Mouse (Mus musculus) midbrain, postnatal 0 days (tissue): ENCODE results near the gene Hnrnpll. TPM values are rescaled to one million over a fixed set of nuclear protein-coding genes. Genes with fewer than 3 reads are reported as not detected.

Source experiments
- ATAC-seq: fragments of 200-750 bp; cut with Nextera tagmentation; 2 replicates; pipeline ENCODE4 v1.8.0; 2017; ENCODE audit warnings: moderate number of reproducible peaks, mild to moderate bottlenecking, moderate TSS enrichment, moderate library complexity; ENCODE audit not compliant: low FRiP score
- DNase-seq: peaks from one replicate; pipeline ENCODE4 v3.0.0-alpha.2; 2015; ENCODE audit warnings: low spot score
- H3K27ac ChIP-seq: fragments of 300-500 bp; sonication (generic); 2 replicates; pipeline ENCODE4 v1.5.1; 2014; ENCODE audit warnings: low read depth, mild to moderate bottlenecking, low read length, mixed read lengths
- H3K27me3 ChIP-seq: fragments of 300-500 bp; sonication (generic); 2 replicates; pipeline ENCODE4 v1.6.1; 2014; ENCODE audit warnings: low read length, control low read depth, mixed read lengths; ENCODE audit not compliant: insufficient read depth
- H3K36me3 ChIP-seq: fragments of 300-500 bp; sonication (generic); 2 replicates; pipeline ENCODE4 v1.6.1; 2014; ENCODE audit warnings: low read length, control low read depth, mixed read lengths; ENCODE audit not compliant: insufficient read depth
- H3K4me1 ChIP-seq: fragments of 300-500 bp; sonication (generic); 2 replicates; pipeline ENCODE4 v1.6.1; 2014; ENCODE audit warnings: mild to moderate bottlenecking, control low read depth, antibody characterized with exemption, low read length, mixed read lengths; ENCODE audit not compliant: insufficient read depth
- H3K4me2 ChIP-seq: fragments of 300-500 bp; sonication (generic); 2 replicates; pipeline ENCODE4 v1.6.1; 2014; ENCODE audit warnings: low read depth, mild to moderate bottlenecking, low read length, mixed read lengths; ENCODE audit not compliant: poor library complexity, severe bottlenecking
- H3K4me3 ChIP-seq: fragments of 300-500 bp; sonication (generic); 2 replicates; pipeline ENCODE4 v1.5.1; 2014; ENCODE audit warnings: low read depth, mild to moderate bottlenecking, low read length, moderate library complexity
- H3K9ac ChIP-seq: fragments of 300-500 bp; sonication (generic); replicated peaks from 2 replicates; pipeline ENCODE4 v1.6.1; 2014; ENCODE audit warnings: mild to moderate bottlenecking, low read length, moderate library complexity, mixed read lengths; ENCODE audit not compliant: poor library complexity, severe bottlenecking
- H3K9me3 ChIP-seq: fragments of 300-500 bp; sonication (generic); 2 replicates; pipeline ENCODE4 v1.6.1; 2016; ENCODE audit warnings: low read length, control low read depth
- CTCF ChIP-seq: IDR thresholded peaks from 2 replicates; pipeline ENCODE4 v1.5.1; 2016; ENCODE audit warnings: antibody characterized with exemption, mild to moderate bottlenecking
- WGBS: fragments of 180-500 bp; shearing (Covaris S2); extraction: QIAGEN DNeasy Blood & Tissue Kit; methylation state at CpG from one replicate; pipeline ENCODE4 v1.1.7; 2014; 5-methylcytosine and 5-hydroxymethylcytosine counted together
- polyA plus RNA-seq: library from polyadenylated mRNA; unstranded; fragments of >200 nt; fragmentation: Nextera tagmentation; extraction: Ambion mirVana; gene quantifications from 2 replicates; pipeline ENCODE4 v1.2.1, GENCODE M21; 2015
- total RNA-seq: library from RNA; depleted of rRNA; stranded (reverse); fragments of >200 nt; gene quantifications from 2 replicates; pipeline ENCODE4 v1.2.3, GENCODE M21; 2014

Gene Hnrnpll
- total and polyA plus RNA-seq, 2 experiments from 2014 or later = 38.5 to 56.1 TPM

DNA sequence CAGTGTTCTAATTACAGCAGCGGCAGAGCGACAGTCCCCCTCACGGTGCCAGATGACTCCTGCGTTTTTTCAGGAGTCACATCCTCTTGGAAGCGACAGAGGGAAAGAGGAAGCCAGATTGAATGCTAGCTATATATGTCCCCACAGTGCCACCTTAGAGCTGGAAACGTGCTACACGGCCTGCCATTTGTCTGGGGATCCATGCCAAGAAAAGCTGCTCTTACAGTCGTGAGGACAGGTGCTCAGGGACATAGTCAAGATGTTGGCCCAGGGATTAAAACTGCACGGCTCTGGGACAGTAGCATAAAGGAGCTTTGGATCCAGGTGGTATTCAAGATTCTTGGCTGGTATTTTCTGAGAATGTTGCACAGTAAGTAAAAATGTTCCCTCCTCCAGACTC is 22.3 kb upstream of the Hnrnpll start:
- H3K27ac ChIP-seq = no peak overlapping the region

DNA sequence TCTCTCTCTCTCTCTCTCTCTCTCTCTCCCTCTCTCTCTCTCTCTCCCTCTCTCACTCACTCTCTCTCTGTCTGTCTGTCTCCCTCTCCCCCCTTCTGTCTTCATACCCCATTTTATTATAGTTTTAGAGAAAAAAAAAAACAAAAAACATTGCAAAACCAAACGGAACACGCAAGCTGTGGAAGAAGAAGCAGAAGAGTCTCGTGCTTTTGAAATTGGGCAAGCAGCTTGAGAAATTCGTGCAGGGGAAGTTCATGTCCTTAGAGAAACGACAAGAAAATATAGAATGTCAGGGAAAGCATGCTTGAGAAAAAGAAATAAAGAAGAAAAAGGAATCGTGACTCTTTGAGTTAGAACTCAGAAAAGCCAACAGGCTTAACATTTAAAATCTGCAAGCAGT is 21.1 kb upstream of the Hnrnpll start:
- ATAC-seq = no peak
- no peak for DNase-seq
- Histone ChIP-seq H3K36me3 (no peaks in the 10 kb centered on the region), H3K27ac (no peak overlapping the region), H3K4me2 (no peak overlapping the region), H3K4me3 (no peak overlapping the region), H3K9me3 (no peaks in the 10 kb centered on the region), H3K9ac (no peak overlapping the region), H3K4me1 (no peaks in the 10 kb centered on the region), H3K27me3 (no peaks in the 10 kb centered on the region)
- no peak for TF ChIP-seq CTCF
- WGBS = 78% methylated on average over 6 of the region's 6 CpGs

More for the DNA sequence above, 22.3 kb upstream of the Hnrnpll start:
- no peak for ATAC-seq
- no peaks in the 10 kb centered on the region for H3K4me1 ChIP-seq
- no peaks in the 10 kb centered on the region for H3K9me3 ChIP-seq
- no peak for TF ChIP-seq CTCF
- H3K27me3 ChIP-seq = no peaks in the 10 kb centered on the region
- no peak overlapping the region for H3K4me3 ChIP-seq
- H3K4me2 ChIP-seq = no peak overlapping the region
- no peak overlapping the region for H3K9ac ChIP-seq
- no peak for DNase-seq
- 71% methylated on average over 9 of the region's 9 CpGs for WGBS
- H3K36me3 ChIP-seq = no peaks in the 10 kb centered on the region

DNA sequence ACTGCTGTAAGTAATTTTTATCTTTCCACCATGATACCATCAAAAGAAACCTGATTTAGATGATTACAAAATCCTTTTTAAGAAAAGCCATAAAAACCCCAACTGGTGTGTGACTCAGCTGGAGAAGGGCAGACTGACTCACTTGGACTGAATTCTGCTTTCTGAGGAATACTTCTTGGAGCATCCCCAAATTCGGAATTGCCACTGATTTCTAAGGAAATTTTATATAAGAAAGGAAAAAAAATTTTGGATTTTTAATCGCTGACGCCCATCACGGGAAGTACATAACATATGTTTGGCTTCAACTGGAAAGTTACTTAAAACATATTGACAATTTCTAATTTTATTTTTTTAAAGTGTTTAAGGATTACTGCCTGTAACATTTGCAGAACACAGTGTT is 16.6 kb upstream of the Hnrnpll start:
- TF ChIP-seq CTCF = no peak
- DNase-seq = no peak

DNA sequence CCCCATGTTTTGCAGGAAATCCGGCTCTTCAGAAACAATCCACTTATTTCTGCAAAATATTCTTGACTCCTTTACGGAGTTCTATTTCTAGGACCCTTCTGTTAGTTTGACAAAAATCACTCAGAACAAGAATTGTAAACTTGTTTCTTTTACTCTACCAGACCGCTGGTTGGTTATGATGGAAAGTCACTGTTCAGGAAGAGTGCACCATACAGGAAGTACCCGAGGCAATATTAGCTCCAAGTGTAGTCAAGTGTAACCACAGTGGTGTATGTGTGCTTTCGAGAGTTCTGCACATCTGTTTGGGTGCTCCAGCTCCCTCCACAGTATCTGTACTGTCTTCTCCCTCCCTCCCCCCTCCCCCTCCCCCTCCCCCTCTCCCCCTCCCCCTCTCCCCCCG is 5.1 kb upstream of the Hnrnpll start:
- H3K27me3 ChIP-seq = no peaks in the 10 kb centered on the region
- H3K9me3 ChIP-seq = no peaks in the 10 kb centered on the region
- H3K4me1 ChIP-seq = no peaks in the 10 kb centered on the region
- WGBS = 88% methylated on average over 6 of the region's 6 CpGs
- H3K36me3 ChIP-seq = no peaks in the 10 kb centered on the region
- no peak overlapping the region for H3K4me3 ChIP-seq
- TF ChIP-seq CTCF = no peak
- H3K27ac ChIP-seq = no peak overlapping the region
- DNase-seq (no peak), ATAC-seq (no peak)
- H3K4me2 ChIP-seq = no peak overlapping the region
- H3K9ac ChIP-seq = no peak overlapping the region

More for the DNA sequence above, 16.6 kb upstream of the Hnrnpll start:
- Histone ChIP-seq H3K4me3 (no peak overlapping the region), H3K9ac (no peak overlapping the region), H3K27me3 (no peaks in the 10 kb centered on the region), H3K4me2 (no peak overlapping the region), H3K36me3 (no peaks in the 10 kb centered on the region), H3K4me1 (no peaks in the 10 kb centered on the region), H3K9me3 (no peaks in the 10 kb centered on the region), H3K27ac (no peak overlapping the region)
- ATAC-seq = no peak
- WGBS = 92% methylated on average over 4 of the region's 4 CpGs

DNA sequence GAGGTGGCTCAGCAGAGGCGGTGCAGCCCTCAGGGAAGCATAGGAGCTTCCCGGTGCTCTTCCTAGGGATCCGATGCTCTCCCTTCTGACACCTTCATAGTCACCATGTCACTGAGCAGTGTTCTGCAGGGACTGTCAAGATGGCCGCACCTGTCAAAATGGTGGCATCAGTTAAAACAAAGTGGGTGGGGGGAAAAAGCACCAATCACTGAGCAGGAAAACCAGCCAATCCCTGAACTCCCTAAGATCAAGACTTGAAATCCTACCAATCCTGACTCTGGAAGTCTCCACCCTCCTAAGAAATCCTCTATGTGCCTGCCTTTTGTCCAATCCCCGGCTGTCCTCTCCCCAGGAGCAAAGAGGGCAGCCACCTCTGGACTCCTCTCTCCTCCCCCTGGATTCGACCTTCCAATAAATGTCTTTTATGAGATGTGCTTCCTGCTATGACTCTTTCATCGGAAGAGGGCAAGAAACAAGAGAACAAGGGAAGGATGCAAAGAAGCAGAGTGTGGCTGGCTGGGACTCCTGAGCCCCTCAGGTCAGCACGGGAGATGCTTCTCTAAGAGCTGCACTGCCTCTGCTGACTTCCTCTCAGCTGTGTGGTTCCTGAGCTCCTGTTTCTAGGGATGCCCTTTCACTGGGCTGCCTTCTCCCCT is 1.8 kb upstream of the Hnrnpll start:
- H3K27me3 ChIP-seq = no peaks in the 10 kb centered on the region
- no peak overlapping the region for H3K9ac ChIP-seq
- H3K4me2 ChIP-seq = no peak overlapping the region
- H3K4me3 ChIP-seq = no peak overlapping the region
- H3K4me1 ChIP-seq = 0 out of 2 replicates have a peak, but pooled peaks cover 3% of the 10 kb centered on the region
- no peaks in the 10 kb centered on the region for H3K9me3 ChIP-seq
- no peak overlapping the region for H3K27ac ChIP-seq
- no peaks in the 10 kb centered on the region for H3K36me3 ChIP-seq
- no peak for ATAC-seq
- DNase-seq = peak; percentile 39
- no peak for TF ChIP-seq CTCF
- WGBS = 66% methylated on average over 8 of the region's 8 CpGs

DNA sequence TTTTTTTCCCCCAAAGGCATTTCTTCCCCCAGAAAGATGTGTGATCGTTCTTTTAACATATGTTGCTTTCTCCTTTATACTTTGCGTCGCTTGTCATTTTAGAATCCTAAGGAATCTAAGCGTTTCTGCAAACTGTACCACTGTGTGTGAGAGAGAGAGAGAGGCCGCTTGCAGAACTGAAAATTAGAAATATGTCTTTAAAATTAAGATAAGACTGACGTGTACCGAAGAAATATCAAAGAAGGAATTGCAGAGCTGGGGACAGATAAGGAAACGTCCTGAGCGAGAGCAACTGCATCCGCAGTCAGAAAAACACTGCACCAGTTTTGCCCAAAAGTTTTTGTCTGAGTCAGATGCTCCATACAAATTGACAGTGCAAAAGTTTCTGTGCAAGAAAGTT is 1.3 kb upstream of the Hnrnpll start:
- DNase-seq (no peak), ATAC-seq (no peak)
- Histone ChIP-seq H3K36me3 (no peaks in the 10 kb centered on the region), H3K27ac (no peak overlapping the region), H3K4me3 (no peak overlapping the region), H3K4me2 (peak overlapping the region; percentile 79; the same call in 1 of the 2 replicates), H3K4me1 (0 out of 2 replicates have a peak, but pooled peaks cover 3% of the 10 kb centered on the region), H3K9ac (no peak overlapping the region), H3K9me3 (no peaks in the 10 kb centered on the region), H3K27me3 (no peaks in the 10 kb centered on the region)
- TF ChIP-seq CTCF = no peak
- WGBS = 87% methylated on average over 10 of the region's 10 CpGs
